Mouse (Mus musculus) bone marrow, adult 2 months (tissue): ENCODE data around the gene Msrb1.

ENCODE experiments used
- CTCF ChIP-seq: fragments of 200-500 bp; IDR thresholded peaks from 2 replicates; pipeline ENCODE4 v1.5.1; 2011; ENCODE audit warnings: low read length, control low read depth; ENCODE audit not compliant: control insufficient read depth, insufficient read depth
- POLR2A ChIP-seq: fragments of 200-500 bp; IDR thresholded peaks from 2 replicates; pipeline ENCODE4 v1.6.1; 2011; ENCODE audit warnings: low read depth, mild to moderate bottlenecking, control low read depth, low read length, borderline replicate concordance; ENCODE audit not compliant: control insufficient read depth

- TF ChIP-seq CTCF: no peak
- no peak for TF ChIP-seq POLR2A
Measured at GRCm38 (mm10) chr17:24792190-24792589, 55.7 kb downstream of the Msrb1 start.
